Mouse (Mus musculus) CD8-positive naive resting alpha-beta T cell, adult 57 days (primary cell): Measurements from ENCODE around the gene Ttbk2. TPM values are rescaled to one million over a fixed set of nuclear protein-coding genes. Genes with fewer than 3 reads are reported as not detected.

Source experiments
- total RNA-seq: library from RNA; stranded (reverse); gene quantifications from one replicate; pipeline ENCODE4 v1.2.4, GENCODE M21; 2023

Ttbk2 gene
- total RNA-seq, result 7.7 TPM

DNA sequence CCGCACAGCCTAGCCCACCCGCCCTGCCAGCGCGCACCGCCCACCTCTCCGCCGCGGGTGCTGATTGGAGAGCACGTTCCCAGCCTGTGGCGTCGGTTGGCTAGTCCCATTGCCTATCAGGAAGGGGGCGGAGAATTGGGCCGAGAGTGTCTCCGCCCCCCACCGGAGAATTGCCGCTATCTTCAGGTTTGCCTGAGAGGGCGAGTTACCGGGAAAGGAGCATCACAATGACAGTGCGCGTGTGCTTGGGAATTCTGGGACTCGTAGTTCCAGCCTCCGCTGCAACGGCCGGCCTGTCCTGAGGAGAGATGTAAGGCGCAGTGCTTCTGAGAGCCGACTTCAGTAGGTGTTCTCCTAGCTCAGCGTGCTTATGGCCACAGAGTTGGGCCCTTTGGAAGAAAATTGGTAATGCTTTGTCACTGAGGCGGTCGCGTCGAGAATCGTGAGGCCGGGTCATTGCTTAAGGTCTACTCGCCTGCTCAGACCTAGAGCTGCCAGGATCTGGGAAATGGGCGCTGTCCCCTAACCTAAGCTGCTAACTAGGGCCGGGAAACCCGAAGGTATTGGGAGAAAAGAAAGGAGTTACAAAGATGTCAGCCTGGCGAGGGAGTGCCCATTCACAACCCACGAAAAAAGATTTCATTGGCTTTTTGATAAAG is at the start of gene Ttbk2:
TSS of gene Ttbk2 (minus strand) at position 181 of the 659 bp plus-strand sequence.

GRCm38 (mm10) chr2:120849449-120850423 is 668 bp downstream of the Ttbk2 start, which contains the start of gene Cdan1:
TSS of gene Cdan1 (minus strand) at chr2:120850128.

Other genes starting within 250 kb of the Ttbk2 start
- gene Haus2, start 241.2 kb downstream of the Ttbk2 start, total RNA-seq, result 18.6 TPM
- 15.8 TPM for gene Lrrc57, start 241.1 kb downstream of the Ttbk2 start, total RNA-seq
- 0.21 TPM for gene Stard9, start 221.5 kb downstream of the Ttbk2 start, total RNA-seq
- gene Cdan1, start 476 bp downstream of the Ttbk2 start, total RNA-seq, result 32.7 TPM
- 65.4 TPM for gene Ubr1, start 120.1 kb upstream of the Ttbk2 start, total RNA-seq
- gene Tmem62, start 126.4 kb upstream of the Ttbk2 start, total RNA-seq, result 20.6 TPM
- 84.3 TPM for gene Ccndbp1, start 157.8 kb upstream of the Ttbk2 start, total RNA-seq
- 1.1 TPM for gene Epb42, start 186.5 kb upstream of the Ttbk2 start, total RNA-seq
- gene Tgm5, start 235.2 kb upstream of the Ttbk2 start, total RNA-seq, result not detected